Mouse (Mus musculus): ENCODE data around the gene Tufm. TPM values are rescaled to one million over a fixed set of nuclear protein-coding genes. Genes with fewer than 3 reads are reported as not detected.
"Not testable (repeated sequence)": the region's sequence is repeated elsewhere in the genome, so short reads cannot be mapped to it uniquely, and the experiment has no call there.

The Tufm gene
- total RNA-seq, 2 experiments from 2014 or later, result 215 to 222 TPM

DNA sequence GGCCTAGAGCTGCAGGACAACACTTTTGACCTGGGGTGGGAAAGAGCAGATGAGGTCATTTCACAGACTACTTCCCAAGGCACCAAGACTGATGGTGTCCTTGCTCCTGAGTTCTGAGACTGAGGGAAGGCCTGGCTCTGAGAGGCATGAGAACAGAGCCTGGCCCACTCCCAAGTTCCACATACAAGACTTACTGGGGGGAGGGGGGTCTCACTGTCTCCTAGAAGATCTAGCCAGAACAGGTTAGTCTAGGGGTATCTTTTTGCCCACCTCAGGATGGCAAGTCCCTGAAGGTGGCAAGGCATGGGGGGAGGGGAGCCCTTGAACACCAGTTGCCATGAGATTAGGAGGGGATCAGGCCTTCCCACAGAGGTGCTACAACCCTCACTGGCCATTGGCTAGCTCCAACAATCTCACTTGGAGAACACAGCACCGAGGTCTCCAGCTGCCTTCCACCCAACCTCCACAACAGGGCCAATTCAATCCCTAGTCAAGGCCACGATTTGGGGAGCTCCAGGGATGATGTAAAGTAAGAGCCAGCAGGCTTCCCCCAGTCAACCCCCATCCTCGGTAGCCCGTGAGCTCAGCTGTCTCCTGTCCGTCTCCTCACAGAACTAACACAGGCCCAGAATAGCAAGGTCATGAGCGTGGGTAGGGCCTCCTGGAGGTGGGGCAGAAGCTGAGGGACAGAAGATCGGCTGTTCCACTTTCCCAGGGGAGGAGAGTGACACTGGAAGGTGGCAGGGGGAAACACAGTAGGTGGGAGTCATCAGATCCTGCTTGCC is 21.7 kb upstream of the Tufm start:
- DNase-seq, result peak; percentile 59

DNA sequence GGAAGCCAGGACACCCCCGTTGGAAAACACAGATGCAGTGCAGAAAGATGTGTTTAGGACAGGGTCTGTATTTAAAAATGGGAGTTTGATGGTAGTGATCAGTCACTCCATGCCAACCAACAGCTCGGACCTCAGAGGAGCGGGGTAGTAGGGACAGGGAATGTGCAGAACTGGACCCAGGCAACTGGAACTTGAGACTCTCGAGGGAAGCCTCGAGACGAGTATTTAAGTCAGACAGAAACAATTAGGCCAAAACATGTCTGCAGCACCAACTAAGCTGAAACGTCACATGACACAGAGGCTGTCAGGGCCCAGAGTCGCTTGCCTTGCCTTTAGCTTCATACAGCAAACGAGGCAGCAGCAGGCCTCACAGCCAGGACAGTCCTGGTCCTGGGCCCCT is 21.0 kb upstream of the Tufm start:
- no peak for DNase-seq

DNA sequence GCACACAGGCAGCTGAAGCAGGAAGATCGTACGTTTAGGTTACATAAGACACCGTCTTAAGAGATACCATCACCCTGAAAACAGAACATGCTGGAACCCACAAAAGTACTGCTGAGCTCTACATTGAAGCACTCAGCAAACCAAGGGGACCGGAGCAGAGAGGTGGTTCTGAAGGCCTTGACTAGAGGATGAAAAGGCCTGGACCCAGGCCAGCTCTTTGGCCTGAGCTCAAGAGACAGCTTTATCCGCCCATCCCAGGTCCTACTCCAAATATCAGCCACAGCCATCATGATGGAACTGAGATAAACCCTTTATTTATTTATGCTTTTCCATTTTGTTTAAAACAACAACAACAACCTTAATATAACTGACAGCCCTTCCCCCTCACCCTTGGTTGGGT is 20.5 kb upstream of the Tufm start:
- peak; percentile 56 for DNase-seq

DNA sequence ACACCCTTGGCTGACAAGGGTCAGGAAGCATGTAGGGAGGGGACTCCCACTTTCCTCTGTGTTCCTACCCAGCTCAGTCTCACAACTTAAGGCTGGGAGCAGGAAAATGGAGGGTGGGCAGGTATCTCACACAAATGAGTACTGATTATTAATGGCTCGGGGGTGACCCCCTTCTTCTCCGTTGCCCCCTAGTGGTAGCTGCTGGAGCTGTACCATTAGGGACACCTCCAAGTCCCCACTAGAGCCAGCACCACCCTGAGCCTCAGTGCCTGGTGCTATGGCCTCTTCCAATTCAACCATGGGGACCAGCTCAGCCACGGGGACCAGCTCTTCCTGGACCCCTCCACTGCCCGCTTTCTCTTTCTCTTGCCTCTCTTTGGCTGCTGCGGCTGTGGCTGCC is 19.9 kb upstream of the Tufm start:
- DNase-seq, result peak; percentile 70

DNA sequence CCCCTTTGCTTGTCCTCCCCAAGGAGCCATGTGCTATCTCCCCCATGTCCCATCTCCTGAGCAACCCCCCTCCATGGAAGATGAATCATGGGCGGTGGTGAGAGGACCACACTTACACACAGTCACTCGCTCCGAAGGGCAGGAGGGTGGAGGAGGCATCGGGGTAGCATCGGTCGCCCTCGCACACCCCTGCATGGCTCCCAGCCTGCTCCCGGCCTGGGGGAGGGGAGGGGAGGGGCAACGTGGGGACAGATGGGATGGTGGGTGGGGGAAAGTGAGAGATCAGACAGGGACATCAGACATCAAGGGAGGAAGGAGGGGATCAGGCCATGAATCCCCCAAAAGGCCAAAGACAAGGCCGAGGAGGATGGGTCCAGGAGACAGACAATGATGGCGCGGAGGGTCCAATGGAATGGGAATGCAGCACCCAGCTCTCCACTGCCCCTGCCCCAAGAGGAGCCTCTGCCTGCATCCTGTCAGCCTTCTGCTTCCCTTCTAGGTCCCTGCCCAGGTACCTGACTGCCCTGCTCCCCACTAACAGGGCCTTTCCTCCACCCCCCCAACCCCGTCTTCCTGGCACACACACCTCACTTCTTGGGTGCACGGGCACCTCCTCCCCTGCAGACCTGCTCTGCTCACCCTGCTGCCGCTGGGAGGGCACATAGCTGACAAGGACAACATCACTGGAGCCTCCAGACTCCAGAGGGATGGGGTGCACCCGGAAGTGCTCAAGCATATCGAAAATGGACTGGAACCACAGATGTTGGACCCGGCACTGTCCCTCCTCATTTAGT is 19.1 kb upstream of the Tufm start:
- no peak for DNase-seq

DNA sequence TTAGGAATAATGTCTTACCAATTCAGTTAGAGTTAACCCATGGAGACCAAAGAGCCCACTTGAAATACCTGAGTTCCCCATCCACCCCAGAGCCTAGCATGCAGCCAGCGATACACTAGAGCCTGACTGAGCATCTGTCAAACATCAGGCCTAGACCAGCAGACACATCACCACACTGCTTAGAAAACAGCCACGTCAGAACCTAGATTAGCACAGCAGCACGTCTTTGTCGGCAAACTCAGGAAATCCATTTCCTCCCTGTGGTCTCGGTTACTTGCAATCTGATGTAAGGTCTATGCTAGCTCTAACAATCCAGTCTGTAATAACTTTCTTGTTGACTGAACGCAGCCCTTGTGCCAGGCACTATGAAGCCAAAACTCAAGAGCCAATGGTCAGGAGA is 17.1 kb upstream of the Tufm start:
- DNase-seq, result no peak

DNA sequence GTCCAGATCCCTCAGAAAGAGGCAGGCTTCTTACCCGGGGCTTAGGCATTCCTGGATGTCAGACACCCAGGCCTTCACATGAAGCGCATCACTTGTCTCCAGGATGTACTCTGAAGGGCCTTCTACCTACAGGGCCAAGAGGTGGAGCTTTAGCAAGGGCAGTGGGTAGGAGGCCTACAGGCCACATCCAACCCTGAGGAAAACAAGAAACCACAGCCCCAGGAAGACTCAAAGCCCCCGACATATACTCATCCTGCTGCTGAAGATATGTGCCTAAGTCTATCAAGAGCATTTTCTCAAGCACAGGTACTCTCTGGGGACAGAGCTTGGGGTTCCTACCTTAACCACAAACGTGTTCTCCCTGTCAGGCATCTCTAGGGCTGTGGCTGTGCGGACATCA is 15.8 kb upstream of the Tufm start:
- no peak for DNase-seq

DNA sequence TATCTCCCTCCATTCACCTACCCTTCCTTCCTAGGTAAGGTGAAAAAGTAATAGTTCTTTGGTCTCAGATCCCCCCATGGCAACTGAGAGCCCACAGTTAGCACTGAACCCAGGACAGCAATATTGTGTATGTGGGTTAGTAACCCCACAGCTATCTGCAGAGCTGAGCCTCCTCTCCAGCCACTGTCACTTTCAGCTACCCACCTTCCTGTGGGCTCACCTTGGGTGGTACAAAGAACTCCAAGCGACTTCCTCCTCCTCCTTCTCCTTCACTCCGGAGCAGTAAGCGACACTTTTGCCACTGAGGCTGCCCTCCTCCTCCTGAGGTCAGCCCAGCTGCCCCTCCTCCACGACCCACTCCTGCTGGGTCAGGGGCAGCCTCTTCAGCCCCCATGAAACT is 15.3 kb upstream of the Tufm start:
- no peak for DNase-seq

DNA sequence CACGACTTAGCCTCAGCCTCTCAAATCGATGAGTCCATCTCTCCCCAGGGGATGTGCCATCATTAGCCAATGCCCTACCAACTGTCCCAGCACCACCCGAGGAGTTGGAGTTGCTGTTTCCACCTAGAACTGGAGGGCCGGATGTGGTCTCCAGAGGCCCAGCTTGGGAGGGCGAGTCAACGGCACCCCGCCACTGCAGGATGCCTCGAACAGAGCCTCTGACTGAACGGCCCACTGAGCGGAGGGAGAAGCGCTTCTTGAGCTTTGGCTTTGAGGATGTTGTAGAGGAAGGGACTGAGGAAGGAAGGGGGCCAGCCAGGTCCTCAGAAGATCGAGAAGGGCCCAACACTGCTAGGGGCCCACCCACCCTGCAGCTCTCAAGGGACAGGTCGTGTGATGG is 14.9 kb upstream of the Tufm start:
- no peak for DNase-seq

DNA sequence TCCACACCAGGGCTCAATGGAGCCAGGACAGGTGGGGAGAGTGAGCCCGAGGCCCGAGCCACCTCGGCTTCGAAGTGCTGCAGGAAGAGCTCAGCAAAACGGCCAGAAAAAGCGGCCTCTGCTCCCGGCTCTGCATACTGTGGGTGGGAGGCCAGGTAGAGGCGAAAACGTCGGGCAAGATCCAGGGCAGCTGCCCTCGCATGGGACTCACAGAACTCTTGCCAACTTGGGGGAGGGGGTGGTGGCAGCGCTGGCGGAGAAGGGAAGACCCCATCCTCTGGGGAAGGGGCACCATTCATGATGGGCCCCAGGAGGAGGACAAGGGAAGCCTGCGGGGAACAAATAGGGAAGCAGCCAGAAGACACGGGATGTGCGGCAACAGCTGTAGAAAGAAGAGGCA is 14.4 kb upstream of the Tufm start:
- DNase-seq, result no peak

DNA sequence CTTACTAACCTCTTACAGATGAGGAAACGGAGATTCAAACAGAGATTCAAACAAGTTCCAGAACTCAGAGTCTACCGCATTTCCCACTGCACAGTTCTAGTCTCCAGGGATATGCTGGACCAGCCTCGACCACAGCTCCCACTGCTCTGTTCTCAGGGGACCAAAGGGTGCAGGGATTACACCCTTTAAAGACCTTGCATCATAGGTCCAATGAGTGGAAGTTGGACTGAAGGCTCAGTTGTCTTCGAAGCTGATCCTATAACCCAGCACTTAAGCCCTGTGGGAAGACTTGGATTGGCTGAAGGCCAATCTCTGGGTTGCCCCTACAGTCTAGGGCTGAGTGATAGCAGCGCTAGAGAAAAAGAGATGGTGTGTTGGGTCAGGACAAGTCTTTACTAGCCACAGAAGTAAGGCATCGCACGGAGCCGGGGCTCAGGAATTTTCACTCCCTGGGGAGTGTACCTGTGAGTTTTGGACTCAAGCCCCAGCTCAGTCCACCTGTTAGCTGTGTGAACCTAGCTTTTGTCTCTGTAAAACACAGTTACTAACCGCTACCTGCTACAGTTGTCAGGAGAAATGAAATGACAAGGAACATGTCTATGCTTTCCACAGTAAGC is 13.6 kb upstream of the Tufm start:
- no peak for DNase-seq

DNA sequence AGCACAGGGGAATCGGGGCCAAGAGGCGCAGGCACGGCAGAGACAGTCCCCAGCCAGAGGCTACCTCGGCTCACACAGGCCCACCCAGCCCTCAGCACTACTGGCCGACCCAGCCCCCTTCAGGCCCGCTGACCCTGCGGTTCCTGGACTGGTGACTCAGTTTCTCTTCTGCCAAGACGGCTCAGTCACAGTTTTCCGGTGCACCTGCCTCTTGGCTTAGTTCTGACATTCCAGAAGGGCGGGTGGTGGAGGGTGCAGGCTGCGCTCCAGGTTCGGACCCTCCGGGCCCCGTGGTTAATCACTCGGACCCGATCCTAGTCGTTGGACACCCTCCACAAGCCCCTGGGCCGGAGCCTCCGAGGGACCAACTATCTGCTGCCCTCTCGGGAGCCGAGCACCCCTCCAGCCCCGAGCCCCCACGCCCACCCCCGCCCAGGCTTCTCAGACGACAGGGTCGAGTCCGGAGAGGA is 12.6 kb upstream of the Tufm start:
- DNase-seq, result peak; percentile 58

DNA sequence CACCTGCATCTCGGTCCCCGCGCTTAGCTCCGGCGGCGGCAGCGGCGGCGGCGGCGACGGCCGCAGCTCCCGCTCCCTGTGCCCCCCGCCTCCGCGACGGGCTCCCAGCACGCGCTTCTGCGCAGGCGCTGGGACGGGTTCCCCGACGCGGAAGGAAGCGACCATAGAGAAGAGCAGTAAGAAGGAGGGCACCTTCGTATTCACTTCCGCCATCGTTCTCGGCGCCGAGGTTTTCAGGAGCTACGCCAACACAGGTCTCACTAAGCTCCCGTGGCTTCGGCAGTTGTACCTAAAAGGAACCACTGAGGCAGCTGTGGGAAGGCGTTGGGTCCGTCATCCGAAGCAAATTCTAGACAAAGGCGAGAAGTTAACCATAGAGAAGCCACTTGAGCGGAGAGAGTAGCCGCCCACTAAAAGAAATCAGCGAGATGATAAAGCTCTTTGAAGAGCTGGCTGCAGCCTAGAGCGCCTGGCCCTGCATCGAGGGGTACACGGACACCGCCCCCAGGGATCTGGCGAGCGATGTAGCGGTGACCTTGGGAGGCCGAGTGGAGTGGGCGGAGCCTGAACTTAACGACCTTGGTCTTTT is 12.1 kb upstream of the Tufm start, which contains the start of gene Sh2b1:
TSS of gene Sh2b1 (minus strand) at position 432 of the 589 bp plus-strand sequence.
- peak; percentile 92 for DNase-seq

DNA sequence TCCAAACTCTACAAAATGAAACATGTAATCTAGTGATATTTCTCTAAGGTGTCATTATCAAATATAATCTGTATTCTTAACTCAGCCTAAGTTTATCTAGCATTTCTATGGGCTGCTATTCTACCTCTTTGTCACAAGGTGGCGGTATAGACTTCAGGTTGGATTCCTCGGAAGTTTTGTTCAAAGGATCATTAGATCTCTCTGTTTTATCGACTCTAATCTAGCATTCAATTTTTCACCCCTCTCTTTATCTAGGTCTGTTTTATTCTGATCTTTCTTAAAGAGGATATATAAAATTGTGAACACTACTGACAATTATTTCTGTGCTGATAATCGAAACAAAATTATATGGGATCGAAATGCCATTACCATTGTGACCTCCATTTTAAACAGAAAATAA is 5.5 kb upstream of the Tufm start:
- no peak for DNase-seq

DNA sequence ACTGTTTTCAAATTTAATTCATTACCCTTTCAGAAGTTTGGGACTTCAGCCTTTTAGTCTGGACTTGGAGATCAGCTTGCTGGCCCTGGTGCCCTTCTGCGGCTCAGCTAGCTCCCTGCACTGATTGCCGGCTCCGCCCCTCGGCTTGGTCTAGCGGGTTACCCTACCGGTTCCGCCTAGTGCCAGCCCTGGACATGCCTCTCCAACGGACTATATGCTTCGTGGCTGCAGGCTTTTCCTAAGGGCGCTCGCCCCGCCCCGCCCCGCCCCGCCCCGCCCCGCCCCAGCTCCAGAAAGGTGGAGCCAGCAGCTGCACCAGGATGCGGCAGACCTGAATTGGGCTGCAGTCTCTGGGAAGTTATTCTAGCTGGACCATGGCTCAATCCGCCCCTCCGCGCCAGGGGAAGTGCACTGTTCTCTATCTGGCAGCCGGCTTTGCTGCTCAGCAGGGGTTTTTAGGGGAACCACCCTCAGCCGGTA is 4.7 kb upstream of the Tufm start:
- DNase-seq, result peak; percentile 93

DNA sequence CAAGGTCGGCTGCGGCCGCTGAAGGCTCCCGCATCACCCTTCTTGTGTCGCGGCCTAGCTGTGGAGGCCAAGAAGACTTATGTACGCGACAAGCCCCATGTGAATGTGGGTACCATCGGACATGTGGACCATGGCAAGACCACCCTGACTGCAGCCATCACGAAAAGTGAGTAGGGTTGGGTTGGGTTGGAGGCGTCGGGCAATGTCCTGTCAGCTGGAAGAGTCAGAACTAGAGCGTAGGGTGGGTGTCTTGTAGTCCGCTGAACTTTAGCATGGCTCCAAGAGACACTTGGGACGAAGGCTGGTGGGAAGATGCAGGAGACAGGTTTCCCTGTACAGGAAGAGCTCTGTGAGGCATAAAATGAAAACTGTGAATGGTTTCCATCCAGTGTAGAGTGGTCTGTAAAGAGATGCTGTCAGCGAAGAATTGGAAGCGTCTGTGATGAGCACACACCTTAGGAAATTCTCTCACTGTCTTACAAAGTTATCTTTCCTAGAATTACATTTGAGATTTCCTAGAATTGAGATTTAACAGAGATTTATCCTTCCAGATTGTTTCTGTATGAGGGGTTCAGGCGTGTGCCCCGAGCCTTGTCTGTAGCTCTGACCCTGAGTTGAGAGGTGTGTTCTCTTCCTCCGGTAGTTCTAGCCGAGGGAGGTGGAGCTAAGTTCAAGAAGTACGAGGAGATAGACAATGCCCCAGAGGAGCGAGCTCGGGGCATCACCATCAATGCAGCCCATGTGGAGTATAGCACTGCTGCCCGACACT is 640 bp downstream of the Tufm start:
- DNase-seq, result not testable (repeated sequence)

DNA sequence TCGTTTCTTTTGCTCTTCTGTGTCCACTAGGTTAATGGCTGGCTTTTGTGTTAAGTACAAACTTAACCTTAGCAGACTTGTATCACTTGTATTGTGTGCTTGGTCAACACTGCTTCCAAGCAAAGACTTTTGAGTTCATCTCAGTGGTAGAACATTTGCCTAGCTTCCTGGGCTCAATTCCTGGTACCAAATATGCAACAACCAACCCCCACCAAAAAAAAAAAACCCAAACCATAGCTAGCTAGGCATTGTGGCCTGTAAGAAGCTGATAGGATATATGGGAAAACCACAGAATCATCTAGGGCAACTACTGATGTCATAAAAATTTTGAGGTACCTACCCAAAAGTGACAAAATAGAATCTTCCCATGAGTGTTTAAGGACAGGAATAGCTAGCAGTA is 3.8 kb downstream of the Tufm start:
- DNase-seq, result no peak

DNA sequence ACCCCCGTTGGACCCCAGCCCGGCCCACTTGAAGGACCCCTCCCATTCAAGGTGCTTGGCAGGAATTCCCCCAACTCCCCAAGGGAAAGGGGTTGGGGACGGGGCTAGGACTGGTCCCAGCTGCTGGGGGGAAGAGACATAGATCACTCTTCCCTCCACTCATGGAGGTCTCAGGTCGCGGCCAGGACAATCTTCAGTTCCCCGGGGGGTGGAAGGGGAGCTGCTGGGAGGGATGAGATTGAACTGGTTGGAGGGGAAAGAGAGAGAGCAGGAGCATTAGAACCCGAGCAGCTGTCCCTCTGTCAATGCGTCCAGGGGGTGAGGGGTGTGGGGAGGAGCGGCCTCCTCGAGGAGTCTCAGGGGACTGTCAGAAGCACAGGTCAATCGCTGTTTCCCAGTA is 4.8 kb downstream of the Tufm start:
- no peak for DNase-seq

DNA sequence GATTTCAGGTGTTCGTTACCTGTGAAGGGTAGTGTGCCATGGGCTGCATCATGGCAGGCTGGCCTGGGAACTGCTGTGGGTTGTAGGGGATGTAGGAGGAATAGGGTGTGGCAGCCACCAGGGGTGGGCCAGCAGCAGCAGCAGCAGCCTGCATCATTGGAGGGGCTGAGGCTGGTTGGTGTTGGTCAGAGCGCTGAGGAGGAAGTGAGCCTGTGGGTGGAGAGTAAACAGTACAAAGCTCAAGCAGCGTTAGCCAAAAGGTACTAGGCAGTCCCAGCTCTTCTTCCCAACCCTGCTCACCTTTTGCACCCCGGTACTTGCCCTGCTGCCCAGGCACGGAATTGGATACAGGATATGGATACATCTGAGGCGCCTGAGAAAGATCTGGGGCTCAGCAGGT is 7.0 kb downstream of the Tufm start:
- no peak for DNase-seq

DNA sequence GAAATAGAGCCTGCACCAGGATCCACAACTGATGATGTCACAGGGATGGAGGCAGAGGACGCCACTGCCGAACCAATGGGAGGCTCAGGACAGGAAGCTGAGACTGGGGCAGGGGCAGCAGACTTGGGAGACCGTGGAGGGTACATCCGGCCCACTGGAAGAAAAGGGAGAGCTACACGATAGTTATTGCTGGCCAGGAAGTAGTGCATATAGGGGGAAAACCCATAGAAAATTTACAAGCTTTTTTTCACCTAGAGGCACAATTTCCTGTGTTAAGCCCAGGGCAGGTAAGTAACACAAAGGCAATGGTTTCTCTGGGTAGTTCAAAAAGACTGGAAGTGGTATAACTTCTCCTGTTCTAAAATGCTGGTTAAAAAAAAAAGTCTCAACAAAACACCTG is 9.3 kb downstream of the Tufm start:
- no peak for DNase-seq

DNA sequence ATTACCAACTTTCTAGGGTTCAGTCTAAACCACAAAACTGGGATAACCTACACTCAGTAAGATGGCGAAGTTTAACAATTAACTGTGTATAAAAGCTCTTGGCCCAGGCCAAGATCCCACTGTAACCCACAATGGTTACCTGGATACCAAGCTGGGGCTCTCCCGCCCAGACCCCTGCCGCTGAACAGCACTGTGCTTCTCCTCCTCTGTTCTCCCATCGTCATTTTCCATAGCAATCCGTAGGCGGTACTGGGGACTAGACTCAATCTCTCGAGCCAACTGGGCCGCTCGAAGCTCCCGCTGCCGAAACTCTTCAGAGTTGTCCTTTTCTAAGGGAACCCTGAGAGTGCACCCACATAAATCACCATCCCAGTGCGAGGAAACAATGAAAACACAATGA is 10.8 kb downstream of the Tufm start:
- DNase-seq, result no peak

DNA sequence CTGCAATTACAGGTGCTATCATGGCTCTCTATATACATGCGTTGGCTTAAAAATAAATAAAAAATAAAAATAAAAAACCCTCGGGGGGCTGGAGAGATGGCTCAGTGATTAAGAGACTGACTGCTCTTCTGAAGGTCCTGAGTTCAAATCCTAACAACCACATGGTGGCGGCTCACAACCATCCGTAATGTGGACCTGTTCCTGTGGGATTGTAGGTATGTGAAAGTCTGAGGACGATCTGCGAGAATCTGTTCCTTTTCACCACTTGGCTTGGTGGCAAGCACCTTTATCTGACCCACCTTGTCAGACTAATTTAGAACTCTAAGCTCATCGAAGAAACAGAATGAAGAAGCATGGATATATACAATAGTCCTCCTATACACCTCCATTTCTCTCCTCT is 12.3 kb downstream of the Tufm start:
- DNase-seq, result no peak
